Mouse (Mus musculus): ENCODE data around the gene Tecta. TPM values are rescaled to one million over a fixed set of nuclear protein-coding genes. Genes with fewer than 3 reads are reported as not detected.

The Tecta gene
- 0.02 and 0.05 TPM in 2 replicates for polyA plus RNA-seq (2015; fragmentation: Nextera tagmentation; extraction: Ambion mirVana)

DNA sequence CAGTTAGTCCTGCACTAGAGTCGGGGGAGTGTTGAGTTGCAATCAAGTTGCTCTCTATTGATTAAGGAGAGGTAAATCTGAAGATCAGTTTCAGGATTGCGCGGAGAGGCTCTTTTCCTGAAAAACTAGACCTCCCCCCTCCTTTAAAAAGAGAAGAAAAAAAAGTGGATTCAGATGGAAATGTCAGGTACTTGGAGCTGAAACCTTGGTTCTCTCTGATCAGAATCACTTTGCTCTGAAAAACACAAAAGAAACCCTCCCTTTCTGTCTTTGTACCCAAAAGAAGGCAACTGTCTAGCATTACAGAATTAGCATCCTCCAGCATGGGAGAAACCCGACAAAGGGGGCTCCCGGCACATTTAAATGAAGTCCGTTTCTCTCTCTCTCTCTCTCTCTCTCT is at the start of gene Tecta:
Gene Tecta (minus strand): TSS at position 101 of the 400 bp plus-strand sequence.
- H3K27ac ChIP-seq (replicated peaks) = no peak within 1 kb of the TSS
- H3K4me1 ChIP-seq (replicated peaks) = no peaks in the 10 kb centered on the region
- no peaks in the 10 kb centered on the region for H3K9me3 ChIP-seq (replicated peaks)
- H3K9ac ChIP-seq = no peak within 1 kb of the TSS
- no peak within 1 kb of the TSS for H3K4me2 ChIP-seq
- no peaks in the 10 kb centered on the region for H3K36me3 ChIP-seq (replicated peaks)
- 68% methylated on average over 6 of the region's 6 CpGs for WGBS (ENCODE audit: insufficient replicate concordance)
- no peak within 1 kb of the TSS for H3K4me3 ChIP-seq (replicated peaks)
- peaks cover 9% of the 10 kb centered on the region; the same call in 1 of the 2 replicates for H3K27me3 ChIP-seq
- ATAC-seq (ENCODE audit: insufficient read depth) = no peak

DNA sequence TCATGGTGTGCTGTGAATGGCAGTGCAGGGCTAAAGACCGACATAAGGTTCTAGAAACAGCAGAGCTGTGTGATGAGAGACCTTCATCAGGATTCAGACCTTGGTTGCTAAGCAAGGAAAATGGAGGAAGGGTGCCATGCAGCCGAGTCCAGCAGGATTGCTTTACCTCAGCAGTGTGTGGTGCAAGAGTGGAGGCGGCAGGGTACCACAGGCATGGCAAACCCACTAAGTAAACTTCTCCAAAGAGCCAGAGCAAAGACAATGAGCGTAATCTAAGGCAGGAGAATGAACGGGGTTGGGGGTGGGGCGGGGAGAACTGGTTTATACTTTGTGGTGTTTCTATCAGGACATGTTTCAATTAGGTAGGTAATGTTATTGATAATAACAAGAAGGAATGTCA is 49.3 kb upstream of the Tecta start:
- no peak for ATAC-seq (ENCODE audit: insufficient read depth)
- H3K9me3 ChIP-seq (replicated peaks) = no peaks in the 10 kb centered on the region
- H3K36me3 ChIP-seq (replicated peaks) = peaks cover 75% of the 10 kb centered on the region
- no peaks in the 10 kb centered on the region for H3K27me3 ChIP-seq
- no peak overlapping the region for H3K4me2 ChIP-seq
- no peak overlapping the region for H3K27ac ChIP-seq (replicated peaks)
- no peak overlapping the region for H3K4me3 ChIP-seq (replicated peaks)
- 74% methylated on average over 6 of the region's 6 CpGs for WGBS (ENCODE audit: insufficient replicate concordance)
- no peak overlapping the region for H3K9ac ChIP-seq
- H3K4me1 ChIP-seq (replicated peaks) = peaks cover 11% of the 10 kb centered on the region; the same call in 1 of the 2 replicates

DNA sequence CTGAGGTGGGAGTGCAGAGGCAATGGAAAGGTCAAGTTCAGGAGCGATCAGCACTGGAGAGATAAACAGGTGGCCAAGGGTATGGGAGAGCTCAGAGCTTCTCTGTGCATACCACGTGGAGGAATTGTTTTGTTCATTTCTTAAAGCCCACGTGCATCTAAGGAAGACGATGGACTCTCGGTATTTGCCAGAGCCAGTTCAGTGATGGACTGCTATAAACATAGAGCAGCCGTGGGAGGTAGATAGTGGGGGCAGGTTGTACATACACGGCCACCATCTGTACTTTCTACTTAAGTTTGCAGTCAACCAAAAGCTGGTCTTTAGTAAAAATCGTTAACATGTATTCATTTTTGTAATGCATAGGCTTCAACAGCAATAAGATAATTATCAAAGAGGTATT is 42.4 kb upstream of the Tecta start:
- no peak for ATAC-seq (ENCODE audit: insufficient read depth)
- H3K36me3 ChIP-seq (replicated peaks) = peaks cover 94% of the 10 kb centered on the region
- H3K27ac ChIP-seq (replicated peaks) = no peak overlapping the region
- H3K4me2 ChIP-seq = no peak overlapping the region
- 77% methylated on average over 8 of the region's 8 CpGs for WGBS (ENCODE audit: insufficient replicate concordance)
- no peak overlapping the region for H3K4me3 ChIP-seq (replicated peaks)
- H3K27me3 ChIP-seq = no peaks in the 10 kb centered on the region
- no peak overlapping the region for H3K9ac ChIP-seq
- no peaks in the 10 kb centered on the region for H3K9me3 ChIP-seq (replicated peaks)
- no peaks in the 10 kb centered on the region for H3K4me1 ChIP-seq (replicated peaks)

DNA sequence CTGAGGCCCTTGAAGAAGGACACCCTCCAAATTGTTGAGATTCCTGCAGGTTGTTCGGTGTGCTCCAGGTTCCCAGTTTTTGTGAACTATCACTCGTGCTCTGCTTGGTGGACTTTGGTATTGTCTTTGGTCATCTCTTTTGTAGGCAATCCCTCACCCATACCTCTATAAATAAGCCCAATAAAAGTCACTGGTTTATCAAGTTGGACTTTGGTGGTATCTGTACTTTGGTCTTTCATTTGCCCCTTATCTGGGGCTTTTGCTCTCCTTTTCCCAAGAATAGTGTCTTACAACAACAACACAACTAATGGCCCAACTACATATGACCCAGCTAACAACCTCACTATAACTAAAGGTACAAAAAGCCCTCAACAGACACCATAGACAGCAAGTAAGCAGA is 41.5 kb upstream of the Tecta start:
- ATAC-seq (ENCODE audit: insufficient read depth) = no peak
- Histone ChIP-seq H3K36me3 (replicated peaks) (peaks cover 95% of the 10 kb centered on the region), H3K4me1 (replicated peaks) (peaks cover 7% of the 10 kb centered on the region; the same call in 1 of the 2 replicates), H3K27ac (replicated peaks) (no peak overlapping the region), H3K9ac (no peak overlapping the region), H3K9me3 (replicated peaks) (no peaks in the 10 kb centered on the region), H3K4me3 (replicated peaks) (no peak overlapping the region), H3K4me2 (no peak overlapping the region), H3K27me3 (no peaks in the 10 kb centered on the region)
- WGBS (ENCODE audit: insufficient replicate concordance) = 88% methylated on average over 2 of the region's 2 CpGs

DNA sequence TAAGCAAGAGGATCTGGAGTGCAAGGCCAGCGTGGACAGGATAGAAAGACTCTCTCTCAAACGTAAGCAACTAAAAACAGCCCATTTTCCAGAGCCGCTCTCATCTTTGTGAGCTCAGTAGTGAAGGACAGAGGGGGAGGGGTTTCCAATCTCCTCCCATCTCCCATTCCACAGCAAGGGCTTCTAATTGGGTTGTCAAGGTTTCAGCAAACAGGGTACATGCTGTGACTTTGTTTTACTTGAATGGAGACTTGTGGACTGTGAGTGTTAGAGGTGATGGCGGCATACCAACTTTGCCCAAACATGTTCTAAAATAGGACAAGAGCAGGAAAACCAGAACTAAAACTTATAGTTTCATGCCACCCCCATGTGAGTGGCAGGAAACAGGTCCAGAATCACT is 39.7 kb upstream of the Tecta start:
- Histone ChIP-seq H3K4me1 (replicated peaks) (peaks cover 14% of the 10 kb centered on the region; the same call in 1 of the 2 replicates), H3K27me3 (no peaks in the 10 kb centered on the region), H3K9me3 (replicated peaks) (no peaks in the 10 kb centered on the region), H3K9ac (no peak overlapping the region), H3K4me2 (no peak overlapping the region), H3K27ac (replicated peaks) (no peak overlapping the region), H3K4me3 (replicated peaks) (no peak overlapping the region), H3K36me3 (replicated peaks) (peaks cover 93% of the 10 kb centered on the region)
- no peak for ATAC-seq (ENCODE audit: insufficient read depth)
- WGBS (ENCODE audit: insufficient replicate concordance) = 74% methylated on average over 4 of the region's 4 CpGs

DNA sequence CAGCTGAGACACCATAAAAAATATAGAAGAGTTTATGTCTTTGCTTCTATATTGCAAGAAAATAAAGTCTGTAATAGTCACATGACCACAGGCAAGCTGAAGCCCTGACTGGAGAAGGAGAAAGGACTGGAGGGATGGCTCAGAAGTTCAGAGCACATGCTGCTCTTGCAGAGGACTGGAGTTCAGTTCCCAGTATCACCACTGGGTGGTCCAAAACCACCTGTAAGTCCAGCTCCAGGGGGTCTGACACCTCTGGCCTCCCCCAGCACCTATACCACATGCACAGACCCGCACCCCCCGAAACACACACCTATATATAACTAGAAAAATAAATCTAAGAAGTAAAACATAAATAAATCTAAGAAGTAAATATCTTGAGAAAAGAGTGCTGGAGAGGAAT is 32.4 kb upstream of the Tecta start:
- H3K36me3 ChIP-seq (replicated peaks) = peaks cover 86% of the 10 kb centered on the region
- no peak overlapping the region for H3K4me3 ChIP-seq (replicated peaks)
- H3K27ac ChIP-seq (replicated peaks) = no peak overlapping the region
- WGBS (ENCODE audit: insufficient replicate concordance) = 82% methylated on average over 2 of the region's 2 CpGs
- no peaks in the 10 kb centered on the region for H3K27me3 ChIP-seq
- peaks cover 14% of the 10 kb centered on the region; the same call in 1 of the 2 replicates for H3K4me1 ChIP-seq (replicated peaks)
- no peak for ATAC-seq (ENCODE audit: insufficient read depth)
- H3K9ac ChIP-seq = no peak overlapping the region
- H3K4me2 ChIP-seq = no peak overlapping the region
- no peaks in the 10 kb centered on the region for H3K9me3 ChIP-seq (replicated peaks)

DNA sequence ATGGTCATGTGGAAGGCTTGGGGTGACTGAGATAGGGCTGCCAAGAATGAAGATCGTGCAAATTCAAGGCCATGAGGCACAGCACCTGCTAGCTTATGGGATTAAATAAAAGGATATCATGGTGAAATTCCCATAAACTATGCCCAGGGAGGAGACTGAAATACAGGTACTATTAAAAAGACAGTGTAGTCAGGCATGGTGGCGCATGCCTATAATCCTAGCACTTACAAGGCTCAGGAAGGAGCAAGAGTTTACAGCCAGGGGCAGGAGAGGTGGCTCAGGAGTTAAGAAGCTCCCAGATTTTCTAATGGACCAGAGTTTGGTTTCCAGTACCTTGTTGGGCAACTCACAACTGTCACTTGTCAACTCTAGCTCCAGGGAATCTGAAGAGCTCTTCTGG is 31.9 kb upstream of the Tecta start:
- Histone ChIP-seq H3K4me1 (replicated peaks) (peaks cover 10% of the 10 kb centered on the region; the same call in 1 of the 2 replicates), H3K4me2 (no peak overlapping the region), H3K9ac (no peak overlapping the region), H3K27me3 (no peaks in the 10 kb centered on the region), H3K36me3 (replicated peaks) (peaks cover 83% of the 10 kb centered on the region), H3K27ac (replicated peaks) (no peak overlapping the region), H3K4me3 (replicated peaks) (no peak overlapping the region), H3K9me3 (replicated peaks) (no peaks in the 10 kb centered on the region)
- 69% methylated on average over 2 of the region's 2 CpGs for WGBS (ENCODE audit: insufficient replicate concordance)
- ATAC-seq (ENCODE audit: insufficient read depth) = no peak

DNA sequence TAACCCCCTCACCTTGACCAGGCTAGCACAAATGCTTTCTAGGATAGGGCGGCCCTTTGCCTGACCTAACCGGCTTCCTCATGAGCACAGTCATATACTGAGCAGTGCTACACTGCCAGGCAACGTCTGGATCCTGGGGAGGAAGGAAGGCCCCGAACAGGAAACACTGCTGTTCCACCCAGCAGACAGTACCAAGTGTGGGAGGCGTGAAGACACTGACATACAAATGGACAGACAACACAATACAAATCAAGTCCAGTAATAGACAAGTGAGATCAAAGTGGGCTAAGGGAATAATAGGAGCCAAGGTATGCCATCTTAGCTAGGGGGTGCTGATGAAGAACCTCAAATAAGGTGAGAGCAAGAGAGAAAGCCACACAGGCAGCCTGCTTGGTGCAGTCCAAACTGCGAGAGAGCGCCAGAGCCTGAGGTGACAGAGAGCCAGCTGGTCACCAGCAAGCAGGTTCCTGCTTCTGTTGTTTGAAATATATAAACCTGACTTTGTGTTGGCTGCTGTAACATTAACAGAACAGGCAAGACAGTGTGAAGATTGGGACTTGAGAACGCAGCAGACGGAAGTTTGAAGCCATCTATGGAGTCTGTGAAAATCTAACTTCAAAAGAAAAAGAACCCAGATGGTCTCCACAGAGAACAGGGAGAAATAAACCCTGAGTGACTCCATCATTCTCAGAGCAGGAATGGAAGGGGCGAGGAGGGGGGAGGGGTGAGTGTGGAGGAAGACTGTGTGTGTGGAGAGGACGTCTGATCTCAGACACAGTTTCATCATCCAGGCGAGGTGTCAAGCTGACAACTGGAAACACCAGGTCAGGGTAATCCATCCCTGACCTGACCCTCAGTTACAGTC is 28.6 kb upstream of the Tecta start:
- ATAC-seq (ENCODE audit: insufficient read depth) = peak; percentile 26; the same call in 1 of the 2 replicates
- H3K4me3 ChIP-seq (replicated peaks) = no peak overlapping the region
- peaks cover 71% of the 10 kb centered on the region for H3K36me3 ChIP-seq (replicated peaks)
- H3K4me1 ChIP-seq (replicated peaks) = no peaks in the 10 kb centered on the region
- 0 out of 2 replicates have a peak overlapping the region, but pooled peaks have one; percentile 7 for H3K4me2 ChIP-seq
- H3K27ac ChIP-seq (replicated peaks) = no peak overlapping the region
- no peaks in the 10 kb centered on the region for H3K9me3 ChIP-seq (replicated peaks)
- 43% methylated on average over 12 of the region's 12 CpGs for WGBS (ENCODE audit: insufficient replicate concordance)
- H3K9ac ChIP-seq = no peak overlapping the region
- H3K27me3 ChIP-seq = no peaks in the 10 kb centered on the region

DNA sequence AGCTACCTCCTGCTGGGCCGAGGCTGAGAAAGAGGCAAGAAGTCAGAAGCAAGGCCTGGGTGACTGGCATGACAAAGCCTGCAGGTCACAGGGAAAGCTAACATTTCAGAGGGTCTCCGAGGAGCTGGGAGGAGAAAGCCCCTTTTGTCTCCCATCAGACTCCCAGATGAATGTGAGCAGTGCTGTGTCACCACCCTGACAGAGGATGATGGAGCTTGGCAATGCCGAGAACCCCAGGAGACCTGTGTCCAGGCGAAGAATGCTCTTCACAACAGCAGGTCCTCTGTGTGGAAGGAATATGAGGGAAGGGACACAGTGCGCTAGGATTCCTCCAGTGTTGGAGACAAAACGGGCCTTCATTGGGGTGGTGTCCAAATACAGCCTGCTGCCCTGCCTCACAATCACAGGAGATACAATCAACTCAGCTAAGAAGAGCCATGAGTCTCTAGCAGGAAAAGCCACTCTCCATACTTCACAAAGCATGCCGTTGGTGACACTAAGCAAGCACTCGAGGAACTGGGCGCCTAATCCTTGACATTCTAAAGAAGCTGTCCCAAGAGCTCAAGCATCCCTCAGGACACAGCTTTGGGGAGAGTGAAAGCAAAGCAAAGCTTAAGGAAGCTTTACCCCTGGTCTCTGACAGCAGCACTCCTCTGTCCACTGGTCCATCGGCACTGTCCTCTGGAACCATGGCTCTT is 27.1 kb upstream of the Tecta start:
- ATAC-seq (ENCODE audit: insufficient read depth) = no peak
- no peaks in the 10 kb centered on the region for H3K27me3 ChIP-seq
- no peaks in the 10 kb centered on the region for H3K9me3 ChIP-seq (replicated peaks)
- H3K4me2 ChIP-seq = no peak overlapping the region
- 72% methylated on average over 10 of the region's 10 CpGs for WGBS (ENCODE audit: insufficient replicate concordance)
- no peak overlapping the region for H3K4me3 ChIP-seq (replicated peaks)
- peaks cover 67% of the 10 kb centered on the region for H3K36me3 ChIP-seq (replicated peaks)
- no peak overlapping the region for H3K27ac ChIP-seq (replicated peaks)
- H3K4me1 ChIP-seq (replicated peaks) = no peaks in the 10 kb centered on the region
- no peak overlapping the region for H3K9ac ChIP-seq

DNA sequence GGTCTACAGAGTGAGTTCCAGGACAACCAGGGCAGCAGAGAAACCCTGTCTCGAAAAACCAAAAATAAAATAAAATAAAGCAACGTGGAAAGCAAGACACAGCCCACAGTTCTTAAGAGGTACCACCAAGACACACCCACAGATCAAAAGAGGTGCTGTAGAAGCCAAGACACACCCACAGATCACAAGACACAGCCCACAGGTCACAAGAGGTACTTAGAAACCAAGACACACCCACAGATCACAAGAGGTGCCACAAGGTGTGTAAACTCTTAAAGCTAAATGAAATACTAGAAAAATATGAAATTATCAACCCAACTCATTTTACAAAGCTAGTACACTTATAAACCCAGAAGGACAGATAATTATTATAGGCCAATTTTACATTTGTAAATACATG is 23.9 kb upstream of the Tecta start:
- H3K4me2 ChIP-seq = no peak overlapping the region
- H3K9ac ChIP-seq = no peak overlapping the region
- H3K4me3 ChIP-seq (replicated peaks) = no peak overlapping the region
- peaks cover 47% of the 10 kb centered on the region for H3K36me3 ChIP-seq (replicated peaks)
- no peaks in the 10 kb centered on the region for H3K27me3 ChIP-seq
- no peaks in the 10 kb centered on the region for H3K4me1 ChIP-seq (replicated peaks)
- 50% methylated on average over 2 of the region's 2 CpGs for WGBS (ENCODE audit: insufficient replicate concordance)
- no peaks in the 10 kb centered on the region for H3K9me3 ChIP-seq (replicated peaks)
- ATAC-seq (ENCODE audit: insufficient read depth) = no peak
- H3K27ac ChIP-seq (replicated peaks) = no peak overlapping the region

DNA sequence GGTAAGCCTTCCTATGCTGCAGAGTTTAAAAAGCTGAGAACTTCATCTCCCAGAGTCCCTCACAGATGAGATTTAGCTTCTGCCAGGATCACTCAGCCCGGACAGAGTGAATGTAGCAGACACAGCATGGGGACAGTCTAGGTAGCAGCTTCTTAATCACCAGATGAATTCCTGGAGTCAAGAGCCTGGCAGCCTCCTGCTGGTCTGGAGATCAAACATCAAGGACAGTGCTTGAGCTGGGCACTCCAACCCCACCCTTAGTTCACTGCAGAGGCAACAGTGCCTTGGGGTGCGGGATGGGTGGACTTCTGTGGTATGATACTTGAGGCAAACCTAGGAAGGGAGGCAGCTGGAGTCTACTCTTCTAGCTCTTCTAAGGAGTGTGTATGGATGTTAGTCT is 20.0 kb upstream of the Tecta start:
- H3K9me3 ChIP-seq (replicated peaks) = no peaks in the 10 kb centered on the region
- 75% methylated on average over 2 of the region's 2 CpGs for WGBS (ENCODE audit: insufficient replicate concordance)
- peaks cover 41% of the 10 kb centered on the region for H3K36me3 ChIP-seq (replicated peaks)
- no peak overlapping the region for H3K27ac ChIP-seq (replicated peaks)
- no peak overlapping the region for H3K4me2 ChIP-seq
- no peaks in the 10 kb centered on the region for H3K27me3 ChIP-seq
- no peaks in the 10 kb centered on the region for H3K4me1 ChIP-seq (replicated peaks)
- no peak overlapping the region for H3K4me3 ChIP-seq (replicated peaks)
- ATAC-seq (ENCODE audit: insufficient read depth) = no peak
- H3K9ac ChIP-seq = no peak overlapping the region
